Mouse (Mus musculus) CD4-positive, CD25-positive, alpha-beta regulatory T cell, adult 4 months (primary cell): ENCODE data around the gene Zbtb11. TPM values are rescaled to one million over a fixed set of nuclear protein-coding genes. Genes with fewer than 3 reads are reported as not detected.
A peak's percentile ranks its signal among the peaks of the same experiment; 100 is the strongest.
"Not testable (repeated sequence)": the region's sequence is repeated elsewhere in the genome, so short reads cannot be mapped to it uniquely, and the experiment has no call there.

Experiments used
- ATAC-seq: one replicate; pipeline ENCODE4 v1.8.0; 2017
- polyA plus RNA-seq, 2 experiments: library from polyadenylated mRNA; unstranded; fragments of 100-300 nt; shearing (Covaris generic); gene quantifications; one replicate each; pipeline ENCODE4 v1.2.1; 2017

Gene Zbtb11
- polyA plus RNA-seq: 10 to 100 TPM; 30.3 to 37.4 TPM

GRCm38 (mm10) chr16:55973431-55974255 is at the start of gene Zbtb11:
TSS of gene Zbtb11 (plus strand) at chr16:55973883.
- ATAC-seq: peak; percentile 83

DNA sequence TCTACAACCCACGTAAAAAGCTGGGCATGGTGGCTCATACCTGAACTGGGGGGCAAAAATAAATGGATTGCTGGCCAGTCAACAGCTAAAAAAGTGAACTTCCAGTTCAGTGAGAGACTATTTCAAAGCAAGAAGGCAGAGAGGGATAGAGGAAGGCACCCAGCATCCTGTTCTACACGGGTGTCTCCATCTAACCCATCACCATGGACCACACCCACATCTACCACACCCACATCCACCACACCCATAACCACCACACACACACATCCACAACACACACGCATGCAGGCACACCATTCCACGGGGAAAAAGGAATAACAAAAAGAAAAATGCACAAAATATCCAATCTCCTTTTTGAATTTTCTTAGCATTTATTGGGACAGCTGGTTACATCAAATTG is 49.7 kb upstream of the Zbtb11 start:
- ATAC-seq: peak; percentile 78

DNA sequence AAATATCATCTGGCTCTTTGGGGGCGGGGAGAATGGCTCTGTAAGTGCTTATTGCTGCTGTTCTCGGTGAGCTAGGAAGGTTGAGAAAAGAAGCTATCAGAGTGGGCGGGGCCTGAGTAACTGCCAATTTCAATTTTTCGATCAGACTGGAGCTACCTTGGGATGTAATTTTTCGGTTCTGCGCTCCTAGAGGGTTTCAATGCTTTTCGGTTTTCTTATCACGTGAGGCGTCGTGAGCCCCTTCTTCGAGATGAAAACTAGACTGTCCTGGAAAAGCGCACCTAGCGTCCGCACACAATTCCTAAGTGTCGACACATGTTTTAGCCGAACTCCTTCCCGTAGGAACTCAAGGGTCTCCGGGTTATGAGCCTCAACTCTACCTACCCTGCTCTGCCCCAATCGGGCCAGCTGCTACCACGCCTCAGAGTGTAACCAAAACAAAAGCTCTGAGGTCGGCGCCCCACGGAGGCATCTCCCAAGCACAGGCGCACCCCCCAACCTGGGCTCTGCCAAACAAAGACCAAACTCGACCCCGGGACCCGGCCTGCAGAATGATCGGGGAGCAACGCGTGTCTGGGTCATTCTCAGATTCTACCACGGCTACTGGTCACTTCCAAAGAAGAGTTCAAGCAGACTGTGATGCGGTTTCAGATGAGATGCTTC is 39.9 kb upstream of the Zbtb11 start:
- ATAC-seq: peak; percentile 30

GRCm38 (mm10) chr16:55934453-55935037 is 39.1 kb upstream of the Zbtb11 start, which contains the start of gene Cep97:
TSS of gene Cep97 (minus strand) at chr16:55934855.
- ATAC-seq: peak; percentile 95

GRCm38 (mm10) chr16:55938761-55939160 is 34.9 kb upstream of the Zbtb11 start:
- ATAC-seq: no peak

- no peak for ATAC-seq
Measured at GRCm38 (mm10) chr16:55939703-55940102, 34.0 kb upstream of the Zbtb11 start.

DNA sequence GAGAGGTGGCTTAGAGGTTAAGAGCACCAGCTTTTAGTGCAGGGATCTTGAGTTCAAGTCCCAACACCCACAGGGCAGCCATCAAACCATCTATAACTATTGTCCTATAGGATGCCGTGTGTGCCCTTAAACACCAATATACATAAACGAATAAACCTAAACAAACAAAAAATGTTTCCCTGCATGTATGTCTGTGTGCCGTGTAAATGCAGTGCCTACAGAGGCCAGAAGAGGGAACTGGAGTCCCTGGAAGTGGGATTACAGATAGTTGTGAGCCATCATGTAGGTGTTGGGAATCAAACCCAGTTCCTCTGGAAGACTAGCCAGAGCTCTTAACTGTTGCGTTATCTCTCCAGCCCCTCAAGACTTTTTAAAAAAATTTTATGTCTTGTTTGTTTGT is 32.9 kb upstream of the Zbtb11 start:
- no peak for ATAC-seq

GRCm38 (mm10) chr16:55947266-55947665 is 26.4 kb upstream of the Zbtb11 start:
- ATAC-seq: no peak

DNA sequence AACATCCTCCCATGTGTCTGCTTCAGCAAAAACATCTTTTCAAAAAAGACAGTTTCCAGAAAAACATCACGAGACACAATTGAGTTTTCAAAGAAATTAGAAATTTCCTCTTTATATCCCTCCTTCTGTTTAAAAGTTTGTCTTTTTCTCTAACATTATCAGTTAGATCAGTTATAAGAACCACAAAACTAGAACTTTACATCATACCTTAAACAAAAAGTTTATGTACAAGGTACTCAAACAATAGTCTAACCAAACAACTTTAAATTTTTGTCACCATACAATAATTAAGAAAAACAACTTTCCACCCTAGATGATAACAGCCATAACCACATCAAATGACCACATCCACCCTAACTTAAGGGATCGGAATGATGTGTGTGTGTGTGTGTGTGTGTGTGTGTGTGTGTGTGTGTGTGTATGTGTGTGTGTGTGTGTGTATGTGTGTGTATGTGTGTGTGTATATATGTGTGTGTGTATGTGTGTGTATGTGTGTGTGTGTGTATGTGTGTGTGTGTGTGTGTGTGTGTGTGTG is 25.7 kb upstream of the Zbtb11 start:
- ATAC-seq: peak; percentile 44

DNA sequence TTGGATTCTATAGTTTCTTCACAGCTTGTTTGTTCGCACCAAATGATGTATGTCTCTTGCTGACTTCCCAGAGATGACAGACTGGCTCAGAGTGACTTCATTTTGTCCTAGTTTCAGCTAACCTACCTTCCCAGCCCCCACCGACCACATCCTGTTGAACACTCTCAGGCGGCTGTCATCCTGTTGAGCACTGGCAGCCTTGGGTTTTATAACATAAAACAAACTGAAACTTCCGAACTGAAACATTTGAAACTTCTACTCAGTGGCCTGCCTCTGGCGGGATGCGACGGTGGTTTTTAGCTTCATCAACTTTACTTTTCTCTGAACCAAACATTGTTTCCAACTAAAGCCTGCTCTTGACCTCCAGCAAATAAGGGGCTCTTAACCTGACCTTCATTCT is 24.7 kb upstream of the Zbtb11 start:
- ATAC-seq: peak; percentile 82

- no peak for ATAC-seq
Measured at GRCm38 (mm10) chr16:55950462-55950861, 23.2 kb upstream of the Zbtb11 start.

DNA sequence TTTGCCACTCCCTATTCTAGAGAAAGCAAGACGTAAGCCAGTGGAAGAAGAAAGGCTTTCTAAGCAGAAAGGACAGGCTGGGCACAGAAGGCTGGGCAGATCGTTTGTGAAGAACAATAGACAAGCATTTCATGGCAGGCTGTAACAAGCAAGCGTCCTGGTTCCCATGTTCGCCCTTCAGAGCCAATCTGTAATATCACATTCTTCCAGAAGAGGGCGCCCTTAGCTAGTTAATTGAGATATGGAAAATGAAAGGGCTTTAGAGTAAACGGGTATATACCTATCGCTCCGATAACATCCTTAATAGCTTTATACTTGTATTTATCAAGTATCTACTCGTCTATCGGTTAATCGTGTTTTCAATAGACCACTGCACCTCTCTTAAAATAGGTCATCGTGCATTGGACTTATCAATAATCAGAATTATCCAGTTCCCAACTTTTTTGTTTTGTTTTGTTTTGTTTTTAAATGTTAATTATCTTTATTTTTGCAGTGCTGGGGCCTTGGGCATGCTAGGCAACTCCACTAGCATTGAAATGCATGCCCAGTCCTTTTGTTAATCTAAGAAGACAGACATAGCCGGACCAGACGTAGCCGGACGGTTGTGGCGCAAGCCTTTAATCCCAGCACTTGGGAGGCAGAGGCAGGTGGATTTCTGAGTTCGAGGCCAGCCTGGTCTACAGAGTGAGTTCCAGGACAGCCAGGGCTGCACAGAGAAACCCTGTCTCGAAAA is 22.6 kb upstream of the Zbtb11 start:
- ATAC-seq: peak; percentile 45

GRCm38 (mm10) chr16:55951679-55952327 is 21.9 kb upstream of the Zbtb11 start:
- no peak for ATAC-seq

- no peak for ATAC-seq
Measured at GRCm38 (mm10) chr16:55952771-55953170, 20.9 kb upstream of the Zbtb11 start.

- ATAC-seq: not testable (repeated sequence)
Measured at GRCm38 (mm10) chr16:55954196-55954595, 19.5 kb upstream of the Zbtb11 start.

- peak; percentile 66 for ATAC-seq
Measured at GRCm38 (mm10) chr16:55963068-55963467, 10.6 kb upstream of the Zbtb11 start.

DNA sequence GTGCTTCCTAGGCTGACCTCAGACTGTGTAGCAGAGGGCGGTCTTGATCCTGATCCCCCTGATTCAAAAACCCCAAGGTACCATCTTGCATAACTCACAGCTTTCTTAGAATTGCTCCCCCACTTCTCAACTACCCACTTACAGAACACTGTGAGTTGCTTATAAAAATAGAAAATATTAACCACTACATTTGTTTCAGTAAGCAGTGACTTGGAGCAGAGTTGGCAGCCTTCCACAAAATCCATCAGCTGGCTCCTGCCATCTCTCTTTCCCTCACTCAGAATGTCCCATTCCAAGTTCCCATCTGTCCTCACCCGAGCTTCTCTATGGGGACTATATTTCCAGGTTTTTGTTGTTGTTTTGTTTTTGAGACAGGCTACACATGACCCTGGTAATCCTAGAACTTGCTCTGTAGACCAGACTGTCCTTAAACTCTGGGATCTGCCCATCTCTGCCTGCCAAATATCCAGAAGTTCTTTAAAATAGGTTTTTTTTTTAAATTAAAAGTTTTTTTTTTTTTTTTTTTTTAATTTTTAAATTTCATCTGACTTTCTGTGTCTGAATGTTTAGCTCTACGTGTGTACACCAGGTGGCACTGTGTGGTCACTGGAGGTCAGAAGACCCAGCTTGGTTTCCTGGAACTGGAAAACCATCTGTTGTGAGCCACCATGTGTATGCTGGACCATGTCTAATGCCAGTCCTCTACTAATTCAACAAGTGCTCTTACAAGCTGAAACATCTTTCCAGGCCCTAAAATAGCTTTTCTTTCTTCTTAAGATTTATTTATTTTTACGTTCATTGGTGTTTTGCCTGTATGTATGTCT is 9.3 kb upstream of the Zbtb11 start:
- no peak for ATAC-seq

GRCm38 (mm10) chr16:55966212-55966871 is 7.3 kb upstream of the Zbtb11 start, which contains the start of gene Rpl24:
TSS of gene Rpl24 (plus strand) at chr16:55966275.
- peak; percentile 87 for ATAC-seq

GRCm38 (mm10) chr16:55967221-55967620 is 6.5 kb upstream of the Zbtb11 start:
- ATAC-seq: no peak

DNA sequence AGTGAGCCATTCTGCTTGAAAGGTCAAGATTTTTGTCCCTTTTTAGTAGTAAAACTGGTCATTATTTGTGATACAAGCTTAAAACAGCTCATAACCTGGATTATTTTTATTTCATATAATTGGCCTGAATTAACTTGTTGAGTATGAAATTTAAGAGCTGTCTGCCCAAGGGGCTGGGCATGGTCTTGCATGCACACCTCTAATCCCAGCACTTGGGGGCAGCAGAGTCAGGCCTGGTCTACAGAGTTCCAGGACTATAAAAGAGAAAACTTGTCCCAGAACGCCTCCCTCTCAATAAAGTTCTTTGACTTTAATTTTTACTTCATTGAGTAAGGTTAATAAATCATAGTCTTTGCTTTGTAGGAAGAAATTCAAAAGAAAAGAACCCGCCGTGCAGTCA is 4.5 kb upstream of the Zbtb11 start:
- ATAC-seq: no peak
